Mouse (Mus musculus): ENCODE results near the gene Mocs3.

Mocs3 gene

DNA sequence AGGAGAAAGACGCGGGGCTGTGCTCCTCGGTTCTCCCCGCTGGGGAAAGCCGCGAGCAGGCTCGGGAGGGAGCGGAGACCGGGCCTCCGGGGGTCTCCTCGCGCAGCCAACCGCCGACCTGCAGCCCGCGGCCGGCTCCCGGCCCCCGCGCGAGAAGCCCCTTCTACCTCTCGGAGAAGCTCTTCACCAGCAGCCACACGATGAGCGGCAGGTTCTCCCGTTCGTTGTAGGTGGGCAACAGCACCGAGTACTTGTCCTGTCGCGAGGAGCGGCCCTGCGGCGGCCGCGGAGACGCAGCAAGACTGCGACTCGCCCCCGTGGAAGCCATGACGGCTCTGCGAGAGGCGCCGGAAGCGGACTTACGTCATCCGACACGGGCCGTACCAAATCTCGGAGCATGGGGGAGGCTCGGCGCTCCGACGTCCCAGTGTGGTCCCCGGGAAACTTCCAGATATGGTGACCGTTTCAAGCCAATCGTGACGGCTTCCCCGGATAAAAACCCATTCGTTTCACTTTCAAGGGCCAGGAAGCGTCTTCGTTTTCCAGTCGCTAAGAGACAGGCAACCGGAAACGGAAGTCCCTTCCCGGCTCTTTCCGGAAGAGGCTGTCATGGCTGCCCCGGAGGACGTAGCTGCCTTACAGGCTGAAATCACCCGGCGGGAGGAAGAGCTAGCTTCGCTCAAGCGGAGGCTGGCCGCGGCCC lies at the start of gene Mocs3, which contains the start of the genes Gm20716 and Dpm1:
Gene Mocs3, plus strand, starts transcription at position 597 of the 703 bp plus-strand sequence.
Gene Gm20716, minus strand, starts transcription at position 339 of the 703 bp plus-strand sequence.
Gene Dpm1, minus strand, starts transcription at position 566 of the 703 bp plus-strand sequence.
- DNase-seq = peak; percentile 89 to 90

DNA sequence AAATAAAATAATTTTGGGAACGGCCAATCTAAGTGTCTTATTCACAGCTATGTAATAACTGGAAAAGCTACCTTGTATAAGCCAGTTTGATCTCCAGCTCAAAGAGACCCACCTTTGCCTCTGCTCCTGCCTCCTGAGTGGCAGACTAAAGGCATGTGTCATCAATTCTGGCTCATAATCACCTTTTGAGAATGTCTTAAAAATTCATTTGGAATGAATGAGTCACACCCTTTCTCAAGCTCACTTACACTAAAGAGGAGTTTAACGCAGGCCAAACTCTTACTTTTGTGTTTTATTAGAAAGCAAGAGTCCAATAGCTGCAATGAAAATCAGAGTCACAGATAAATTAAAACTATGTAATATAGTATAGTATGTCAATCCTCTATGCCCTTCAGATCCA lies 38.6 kb upstream of the Mocs3 start:
- no peak for DNase-seq

DNA sequence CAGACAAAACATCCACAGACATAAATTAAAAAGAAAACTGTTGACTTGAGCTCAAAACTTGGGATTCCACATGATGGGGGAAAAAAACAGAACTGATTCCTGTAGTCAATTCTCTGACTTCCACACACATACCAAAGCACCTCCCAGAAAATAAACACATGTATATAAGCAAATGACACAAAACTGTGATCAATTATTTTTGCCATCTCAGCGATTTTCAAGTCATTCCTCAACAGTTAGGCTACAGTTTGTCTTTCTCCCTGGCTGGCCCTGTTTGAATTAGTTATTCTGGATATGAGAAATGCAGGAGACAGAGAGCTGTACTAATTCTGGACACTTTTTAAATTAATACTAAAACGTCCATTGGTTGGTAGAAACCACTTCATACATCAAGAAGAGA lies 36.7 kb upstream of the Mocs3 start:
- DNase-seq = no peak

DNA sequence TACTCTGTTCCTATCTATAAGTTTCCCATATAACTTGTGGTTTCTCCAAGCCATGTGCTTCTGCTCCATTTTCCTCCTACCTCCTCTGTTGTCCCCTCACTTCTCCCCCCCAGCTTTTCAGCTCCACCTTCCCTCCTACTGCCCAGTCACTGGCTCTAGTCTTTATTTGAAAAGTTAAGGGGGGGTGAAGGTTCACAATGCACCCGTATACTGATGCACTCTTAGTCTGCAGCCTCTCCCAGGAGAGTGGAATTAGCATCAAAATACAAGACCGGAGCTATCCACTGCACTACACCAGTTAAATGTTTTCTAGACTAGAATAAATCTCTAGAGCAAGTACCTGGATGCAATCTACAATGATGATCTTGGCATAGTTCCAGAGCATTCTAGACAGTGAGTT lies 34.7 kb upstream of the Mocs3 start:
- DNase-seq = no peak

DNA sequence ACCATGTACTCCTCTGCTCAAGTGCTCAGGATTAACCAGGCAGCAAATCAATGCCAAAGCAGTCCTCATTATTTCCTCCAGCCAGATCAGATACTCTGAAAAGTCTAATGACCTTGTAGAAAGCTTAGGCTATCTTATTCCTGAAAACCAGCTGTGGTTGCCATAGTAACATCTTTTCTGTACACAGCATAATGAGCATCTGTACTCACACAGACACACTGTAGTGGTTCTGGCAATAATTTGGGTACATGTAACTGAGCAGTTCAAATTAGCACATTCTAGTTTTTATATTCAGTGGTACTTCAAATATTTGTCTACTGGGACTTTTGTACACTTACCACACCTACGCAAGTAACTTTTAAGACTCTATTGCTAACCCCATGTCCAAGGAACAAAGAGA lies 32.0 kb upstream of the Mocs3 start:
- DNase-seq = no peak

DNA sequence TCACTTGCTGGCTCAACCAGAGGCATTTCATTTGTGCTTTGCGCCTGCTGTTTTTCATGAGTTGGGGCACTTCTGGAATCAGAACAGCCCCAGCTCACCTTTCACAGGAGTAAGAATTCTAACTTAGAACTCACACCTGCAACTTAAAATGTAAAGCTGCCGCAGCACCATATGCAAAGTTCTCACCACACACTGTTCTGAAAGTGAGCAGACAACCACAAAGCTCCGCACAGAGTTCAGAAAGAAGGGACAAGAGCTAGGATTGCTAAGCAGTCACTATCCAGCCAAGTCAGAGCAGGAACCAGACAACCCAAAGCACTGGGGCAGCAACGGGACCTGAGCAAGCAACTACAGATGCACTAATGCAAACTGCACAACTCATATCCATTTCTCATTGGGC lies 30.9 kb upstream of the Mocs3 start:
- DNase-seq = no peak

DNA sequence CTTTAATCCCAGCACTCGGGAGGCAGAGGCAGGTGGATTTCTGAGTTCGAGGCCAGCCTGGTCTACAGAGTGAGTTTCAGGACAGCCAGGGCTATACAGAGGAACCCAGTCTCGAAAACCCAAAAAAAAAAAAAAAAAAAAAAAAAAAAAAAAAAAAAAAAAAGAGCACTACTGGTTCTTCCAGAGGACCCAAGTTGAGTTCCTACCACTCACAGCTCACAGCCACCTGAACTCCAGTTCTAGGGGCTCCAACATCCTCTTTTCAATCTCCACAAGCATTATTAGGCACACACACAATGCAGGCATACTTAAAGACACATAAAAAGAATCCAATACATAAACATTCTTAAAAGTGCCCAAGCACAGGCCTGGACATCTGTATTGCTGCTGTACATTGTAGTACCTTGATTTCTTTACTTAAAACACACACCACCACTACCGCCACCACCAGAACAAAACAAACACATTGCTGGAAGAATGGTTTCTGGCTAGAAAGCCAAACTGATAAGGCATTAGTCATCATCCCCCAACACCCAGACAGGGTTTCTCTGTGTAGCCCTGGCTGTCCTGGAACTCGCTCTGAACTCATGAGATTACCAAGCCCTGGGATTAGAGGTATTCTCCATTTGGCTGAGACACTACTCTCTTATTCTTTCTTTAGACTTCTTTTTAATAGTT lies 30.3 kb upstream of the Mocs3 start:
- no peak for DNase-seq

DNA sequence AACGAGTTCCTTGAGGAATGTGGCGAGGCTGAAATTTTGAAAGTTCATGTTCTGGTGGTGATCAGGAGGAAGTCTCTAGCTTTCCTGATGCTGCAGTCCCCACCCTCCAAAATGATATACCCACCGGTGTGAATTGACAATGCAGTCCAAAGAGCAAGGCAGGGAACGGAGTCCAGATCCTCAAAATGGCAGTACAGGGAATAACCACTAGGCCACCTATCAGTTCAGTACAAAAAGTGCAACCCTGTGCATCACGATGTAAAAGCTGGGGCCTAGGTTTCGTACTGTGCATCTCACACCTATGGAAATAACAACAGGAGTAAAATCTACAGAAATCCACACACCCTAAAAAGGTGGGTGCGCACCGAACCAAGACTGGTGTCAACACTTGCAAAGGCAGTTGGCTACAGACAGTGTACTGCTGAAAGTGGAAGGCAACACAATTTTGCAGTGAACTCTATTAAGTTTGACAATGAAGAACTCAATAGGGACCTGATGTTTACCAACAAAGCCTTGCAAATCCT lies 25.9 kb upstream of the Mocs3 start:
- DNase-seq = no peak

DNA sequence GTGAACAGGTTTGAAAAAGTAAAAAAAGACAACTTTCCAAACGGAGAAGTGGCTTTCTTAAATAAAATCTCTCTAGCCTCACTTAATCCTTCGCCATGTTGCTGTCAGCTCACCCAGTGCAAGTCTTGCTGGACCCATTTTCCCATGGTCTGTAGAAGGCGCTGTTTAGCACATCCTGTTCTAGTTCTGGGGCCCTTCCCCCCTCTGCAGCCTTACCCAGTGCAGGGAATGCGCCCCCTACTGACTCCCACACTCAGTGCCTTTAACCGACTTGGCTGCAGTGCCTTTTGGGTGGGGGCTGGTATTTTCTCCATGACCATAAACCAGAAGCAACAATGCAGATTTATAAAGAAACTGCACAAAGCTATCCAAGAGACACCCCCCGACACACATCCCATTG lies 25.2 kb upstream of the Mocs3 start:
- peak; percentile 88 to 94 for DNase-seq

DNA sequence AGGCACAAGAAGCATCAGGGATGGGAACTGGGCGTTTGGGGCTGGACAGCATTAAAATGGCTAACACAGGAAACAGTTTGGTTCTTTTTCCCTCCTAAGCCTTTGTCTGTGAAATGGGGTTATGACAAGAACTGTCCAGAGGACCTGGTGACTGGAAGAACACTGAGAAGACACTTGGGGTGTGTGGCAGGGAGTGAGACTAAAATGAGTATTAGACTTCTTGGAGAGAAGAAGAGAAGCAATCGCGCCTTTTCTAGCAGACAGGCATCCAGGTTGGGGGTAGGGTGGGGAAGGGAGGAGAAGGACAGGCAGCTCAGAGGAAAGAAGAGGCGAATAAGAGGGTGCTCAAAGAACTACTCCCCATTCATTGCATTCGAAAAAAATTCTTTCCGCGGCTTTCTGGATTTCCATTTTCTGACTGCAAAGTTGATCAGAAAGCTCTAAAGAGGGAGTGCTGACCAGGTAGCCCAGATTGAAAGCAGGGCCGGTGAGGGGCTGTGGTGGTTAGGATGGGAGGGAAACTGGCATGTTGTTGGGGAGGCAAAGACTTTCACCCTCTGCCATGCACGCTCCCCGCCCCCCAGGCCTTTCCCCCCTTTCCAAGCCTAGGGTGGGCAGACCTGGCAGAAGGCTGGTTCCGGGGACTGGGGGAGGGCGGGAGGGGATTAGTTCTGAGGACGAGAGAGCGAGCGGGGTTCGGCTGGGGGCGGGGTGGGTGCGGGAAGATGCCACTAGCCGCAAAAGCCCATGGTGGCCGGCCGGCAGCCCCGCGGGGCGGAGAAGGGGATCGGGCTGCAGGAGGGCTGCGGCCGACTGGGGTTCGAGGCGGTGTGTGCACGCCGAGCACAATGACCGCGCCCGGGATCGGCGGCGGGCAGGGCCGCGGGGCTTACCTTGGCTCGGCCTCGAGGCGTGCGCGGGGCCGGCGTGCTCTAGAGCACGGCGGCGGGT lies 24.5 kb upstream of the Mocs3 start:
- DNase-seq = peak in 1 of 2 experiments; percentile 37

DNA sequence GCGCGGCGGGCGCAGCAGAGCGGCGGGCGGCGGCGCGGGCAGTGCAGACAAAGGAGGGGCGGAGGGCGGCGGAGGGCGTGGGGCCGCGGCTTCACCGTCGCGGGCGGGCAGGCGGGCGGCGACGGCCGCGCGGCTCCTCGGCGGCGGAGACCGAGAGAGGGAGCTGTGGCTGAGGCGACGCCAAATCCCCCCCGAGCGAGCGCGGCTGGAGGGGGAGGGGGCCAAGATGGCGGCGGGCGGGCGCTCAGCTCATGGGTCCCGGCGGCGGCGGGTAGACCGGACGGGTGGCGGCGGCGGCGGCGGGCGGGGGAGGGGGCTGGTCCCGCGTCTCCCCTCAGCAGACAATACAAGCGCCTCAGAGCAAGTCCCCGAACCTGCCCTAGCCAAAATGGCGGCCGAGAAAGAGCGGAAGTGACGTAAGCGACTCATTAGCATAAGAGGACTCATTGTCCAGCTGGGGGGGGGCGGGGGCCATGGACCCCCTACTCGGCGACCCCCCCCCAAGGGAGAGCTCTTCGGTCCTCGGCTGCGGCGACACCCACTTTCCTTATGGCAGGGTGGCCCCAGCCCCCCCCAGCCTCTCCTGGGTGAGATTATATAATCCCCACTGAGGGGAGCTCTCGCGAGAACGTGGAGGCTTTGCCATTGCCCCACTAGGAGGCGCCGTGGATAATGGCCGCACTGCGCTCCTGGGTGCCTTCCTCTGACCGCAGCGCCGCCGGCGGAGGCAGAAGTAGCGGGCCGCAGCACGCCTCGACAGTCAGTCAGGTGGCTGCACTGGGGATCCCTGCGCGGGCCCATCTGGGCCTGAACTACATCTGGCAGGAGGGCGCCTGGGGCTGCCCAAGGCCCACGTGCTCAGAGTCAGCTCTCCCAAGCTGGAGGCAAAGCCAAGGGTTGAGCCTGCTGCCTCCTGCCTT lies 23.4 kb upstream of the Mocs3 start, which contains the start of gene Adnp:
Gene Adnp, minus strand, starts transcription at position 388 of the 920 bp plus-strand sequence.
- peak; percentile 98 to 99 for DNase-seq

DNA sequence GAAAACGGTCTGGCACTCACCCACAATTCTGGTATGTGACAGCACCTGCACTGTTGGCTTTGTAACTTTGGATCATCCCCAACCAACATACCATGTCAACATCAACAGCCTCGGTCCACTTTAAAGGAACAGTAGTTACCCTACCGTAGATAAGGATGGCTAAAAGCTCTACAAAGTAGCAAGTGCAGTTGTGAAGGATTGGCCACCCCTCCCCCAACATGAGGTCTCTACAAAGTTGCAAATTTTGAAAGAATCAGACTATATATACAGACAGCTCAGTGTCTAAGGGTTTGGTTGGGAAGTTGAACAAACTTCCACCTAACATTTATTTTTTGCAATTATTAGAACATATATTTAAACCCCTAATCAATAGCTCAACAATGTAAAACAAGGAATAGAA lies 22.5 kb upstream of the Mocs3 start:
- no peak for DNase-seq

DNA sequence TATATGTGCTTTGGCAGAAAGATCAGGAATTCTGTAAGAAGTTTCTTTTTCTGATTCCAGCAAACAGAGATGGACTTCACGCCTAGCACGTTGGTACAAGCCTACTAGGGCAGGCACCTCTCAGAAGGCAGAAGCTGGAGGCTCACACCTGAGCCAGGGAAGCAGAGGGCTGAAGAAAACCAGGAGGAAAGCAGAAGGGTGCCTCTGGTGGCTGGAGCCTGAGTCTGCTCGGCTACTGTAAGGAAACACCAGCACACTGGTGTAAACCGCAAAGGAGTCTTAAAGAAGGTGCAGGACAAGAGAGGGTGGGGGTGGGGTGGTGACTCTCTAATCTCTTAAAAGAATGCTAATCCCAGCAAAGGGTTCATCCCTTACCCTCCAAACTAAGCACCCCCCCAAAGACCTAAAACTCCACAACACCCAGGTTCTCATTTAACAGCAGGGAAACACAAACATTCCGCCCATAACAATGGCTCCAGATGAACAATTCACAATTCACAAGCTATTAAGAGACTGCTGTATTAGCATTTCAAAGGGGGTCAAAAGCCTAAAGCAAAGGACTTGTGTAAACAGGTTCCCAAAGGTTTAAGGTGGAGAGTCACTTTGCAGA lies 16.5 kb upstream of the Mocs3 start:
- no peak for DNase-seq

DNA sequence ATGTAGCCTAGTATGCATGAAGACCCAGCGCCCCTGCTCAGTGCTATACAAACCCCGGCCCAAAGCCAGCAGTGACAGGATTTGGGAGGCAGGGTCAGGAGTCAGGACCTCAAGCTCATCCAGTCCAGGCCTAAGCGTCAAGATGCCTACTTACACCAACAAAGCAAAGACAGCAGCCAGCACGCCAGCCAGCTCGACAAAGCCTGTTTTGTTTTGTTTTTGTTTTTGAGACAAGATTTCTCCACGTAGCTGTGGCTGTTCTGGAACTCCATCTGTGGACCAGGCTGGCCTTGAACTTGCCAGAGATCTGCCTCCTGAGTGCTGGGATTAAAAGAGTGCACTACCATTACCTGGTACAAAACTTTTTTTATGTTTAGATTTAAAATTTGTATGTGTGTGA lies 7.1 kb upstream of the Mocs3 start:
- DNase-seq = no peak

DNA sequence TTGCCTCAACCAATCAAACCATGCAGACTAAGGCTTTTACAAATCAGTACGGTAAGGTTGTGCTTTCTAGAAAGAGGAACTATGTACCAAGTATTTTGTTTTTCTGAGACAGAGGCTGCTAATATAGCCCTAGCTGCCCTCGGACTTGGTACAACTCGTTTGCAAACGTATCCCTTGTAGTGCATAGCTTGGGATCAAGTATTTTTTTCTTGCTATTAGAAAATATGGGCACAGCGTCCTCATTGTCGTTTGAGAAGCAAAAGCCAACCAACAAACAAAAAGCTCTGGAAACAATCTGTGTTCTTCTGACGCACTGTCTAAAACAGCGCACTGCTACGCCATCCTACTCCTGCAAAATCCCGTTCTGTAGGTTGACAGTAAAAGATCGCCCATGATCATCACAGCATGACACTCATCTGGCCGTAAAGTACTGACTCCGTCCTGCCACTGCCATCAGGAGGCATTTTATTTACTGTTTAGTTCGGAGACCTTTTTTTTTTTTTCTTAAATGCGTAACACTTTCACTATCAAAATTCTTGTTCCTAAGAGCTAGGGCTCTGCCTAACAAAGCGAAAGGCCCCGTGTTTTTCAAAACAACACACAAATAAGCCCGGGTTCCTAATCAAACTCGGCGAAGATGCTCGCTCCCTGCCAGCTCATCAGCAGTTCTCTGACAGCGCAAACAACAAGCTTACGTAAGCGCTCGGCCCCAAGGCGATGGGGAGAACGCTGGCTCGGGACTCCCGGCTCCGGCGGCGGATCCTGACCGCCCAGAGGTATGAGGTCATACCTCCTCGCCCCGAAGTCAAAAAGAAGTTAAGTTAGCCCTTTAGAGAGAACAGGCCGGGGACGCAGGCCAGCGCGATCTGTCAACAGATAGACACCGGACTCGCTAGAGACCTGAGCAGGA lies 1.1 kb upstream of the Mocs3 start:
- peak; percentile 46 to 50 for DNase-seq

DNA sequence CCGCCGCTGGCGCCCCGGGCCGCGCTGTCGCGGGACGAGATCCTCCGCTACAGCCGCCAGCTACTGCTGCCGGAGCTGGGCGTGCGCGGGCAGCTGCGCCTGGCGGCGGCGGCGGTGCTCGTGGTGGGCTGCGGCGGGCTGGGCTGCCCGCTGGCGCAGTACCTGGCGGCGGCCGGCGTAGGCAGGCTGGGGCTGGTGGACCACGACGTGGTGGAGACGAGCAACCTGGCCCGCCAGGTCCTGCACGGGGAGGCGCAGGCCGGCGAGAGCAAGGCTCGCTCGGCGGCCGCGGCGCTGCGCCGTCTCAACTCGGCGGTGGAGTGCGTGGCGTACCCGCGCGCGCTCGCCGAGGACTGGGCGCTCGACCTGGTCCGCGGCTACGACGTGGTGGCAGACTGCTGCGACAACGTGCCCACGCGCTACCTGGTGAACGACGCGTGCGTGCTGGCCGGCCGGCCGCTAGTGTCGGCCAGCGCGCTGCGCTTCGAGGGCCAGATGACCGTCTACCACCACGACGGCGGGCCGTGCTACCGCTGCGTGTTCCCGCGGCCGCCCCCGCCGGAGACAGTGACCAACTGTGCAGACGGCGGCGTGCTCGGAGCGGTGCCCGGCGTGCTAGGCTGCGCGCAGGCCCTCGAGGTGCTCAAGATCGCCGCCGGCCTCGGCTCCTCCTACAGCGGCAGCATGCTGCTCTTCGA lies 500 bp downstream of the Mocs3 start:
- peak; percentile 40 to 52 for DNase-seq

DNA sequence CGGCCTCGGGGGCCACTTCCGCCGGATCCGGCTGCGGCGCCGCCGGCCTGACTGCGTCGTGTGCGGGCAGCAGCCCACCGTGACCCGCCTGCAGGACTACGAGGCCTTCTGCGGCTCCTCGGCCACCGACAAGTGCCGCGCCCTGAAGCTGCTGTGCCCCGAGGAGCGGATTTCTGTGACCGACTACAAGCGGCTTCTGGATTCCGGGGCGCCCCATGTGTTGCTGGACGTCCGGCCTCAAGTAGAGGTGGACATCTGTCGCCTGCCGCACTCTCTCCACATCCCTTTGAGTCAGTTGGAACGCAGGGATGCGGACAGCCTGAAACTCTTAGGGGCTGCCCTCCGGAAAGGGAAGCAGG lies 1.0 kb downstream of the Mocs3 start:
- no peak for DNase-seq

DNA sequence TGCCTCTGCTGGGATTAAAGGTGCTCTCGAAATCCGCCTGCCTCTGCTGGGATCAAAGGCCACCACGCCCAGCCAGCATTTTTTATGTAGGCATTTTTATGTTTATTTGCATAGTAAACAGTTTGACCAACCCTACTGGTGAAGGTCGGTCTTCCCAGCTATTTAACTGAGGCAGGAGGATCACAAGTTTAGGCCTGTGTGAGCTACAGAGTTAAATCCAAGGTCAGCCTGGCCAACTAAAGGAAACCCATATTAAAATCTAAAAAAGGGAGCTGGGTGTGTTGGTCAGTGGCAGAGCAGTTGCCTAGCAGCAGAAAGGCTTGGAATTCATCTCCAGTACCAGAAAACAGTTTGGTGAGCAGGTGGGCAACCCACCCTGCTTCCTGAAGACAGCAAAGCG lies 2.9 kb downstream of the Mocs3 start:
- DNase-seq = peak in 1 of 2 experiments; percentile 8

DNA sequence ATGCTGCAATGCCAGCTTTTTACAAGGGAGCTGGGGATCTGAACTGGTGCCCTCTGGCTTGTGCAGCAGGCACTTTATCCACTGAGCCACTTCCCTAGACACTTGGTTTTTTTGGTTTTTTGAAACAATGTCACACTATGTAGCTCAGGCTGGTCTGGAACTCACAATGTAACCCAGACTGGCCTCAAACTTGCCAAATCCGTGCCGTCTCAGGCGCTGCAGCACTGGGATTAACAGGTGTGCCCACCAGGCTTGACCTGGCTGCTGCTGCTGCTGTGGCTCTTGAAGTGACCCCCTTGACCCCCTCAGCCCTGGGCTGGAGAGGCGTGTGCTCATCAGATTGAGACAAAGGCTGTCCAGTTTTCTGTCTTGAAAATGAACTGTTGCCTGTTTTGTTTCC lies 7.9 kb downstream of the Mocs3 start:
- DNase-seq = no peak

DNA sequence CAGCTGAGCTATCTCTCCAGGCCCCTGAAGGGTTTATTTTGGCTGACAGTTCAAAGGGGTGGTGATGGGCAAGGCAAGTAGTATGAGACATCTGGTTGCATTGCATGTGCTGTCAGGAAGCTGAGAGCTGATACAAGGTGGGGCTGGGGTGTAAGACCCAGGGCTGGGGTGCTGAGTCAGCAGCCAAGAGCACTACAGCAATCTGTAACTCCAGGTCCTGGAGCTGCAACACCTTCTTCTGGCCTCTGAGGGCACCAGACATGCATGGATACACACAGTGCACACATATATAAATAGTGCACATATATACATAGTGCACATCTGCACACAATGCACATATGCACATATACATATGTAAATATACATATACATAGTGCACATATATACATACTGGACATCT lies 12.4 kb downstream of the Mocs3 start:
- DNase-seq = peak in 1 of 2 experiments; percentile 30
